Mouse (Mus musculus): ENCODE measurements around the gene Gm37419. TPM values are rescaled to one million over a fixed set of nuclear protein-coding genes. Genes with fewer than 3 reads are reported as not detected.

Gm37419 gene
- not detected in 2 replicates for polyA plus RNA-seq (2012; rRNA removed)

GRCm38 (mm10) chr16:23988466-23989208 is at the start of gene Gm37419, which contains the start of gene Bcl6:
Gm37419 (plus strand) TSS chr16:23988482.
Bcl6 (minus strand) TSS chr16:23988852.
- Histone ChIP-seq H3K27ac (ENCODE audit: insufficient read depth, low read length) (peak within 1 kb of the TSS; percentile 100), H3K27me3 (ENCODE audit: control insufficient read depth, insufficient read depth, low read length) (no peaks in the 10 kb centered on the region), H3K4me3 (replicated peaks; ENCODE audit: insufficient read depth, low read depth, low read length) (peak within 1 kb of the TSS; percentile 91), H3K4me1 (ENCODE audit: control insufficient read depth, insufficient read depth, low read length) (peaks cover 9% of the 10 kb centered on the region)
- WGBS, result under 1% methylated on average over 68 of the region's 68 CpGs
- TF ChIP-seq POLR2A (IDR thresholded peaks at IDR 0.05; ENCODE audit: borderline replicate concordance, insufficient read depth, low read length) (peak; percentile 94; the same call in 1 of the 2 replicates), CTCF (IDR thresholded peaks at IDR 0.05; ENCODE audit: borderline replicate concordance, insufficient read depth, low read depth, low read length) (no peak)
- DNase-seq, result peak; percentile 90 to 93

GRCm38 (mm10) chr16:23944801-23945200 is 43.5 kb upstream of the Gm37419 start:
- DNase-seq, result no peak
- H3K27ac ChIP-seq (ENCODE audit: insufficient read depth, low read length), result no peak overlapping the region
- TF ChIP-seq CTCF (IDR thresholded peaks at IDR 0.05; ENCODE audit: borderline replicate concordance, insufficient read depth, low read depth, low read length) (no peak), POLR2A (IDR thresholded peaks at IDR 0.05; ENCODE audit: borderline replicate concordance, insufficient read depth, low read length) (no peak)
- no peak overlapping the region for H3K4me3 ChIP-seq (replicated peaks; ENCODE audit: insufficient read depth, low read depth, low read length)
- no peaks in the 10 kb centered on the region for H3K4me1 ChIP-seq (ENCODE audit: control insufficient read depth, insufficient read depth, low read length)
- H3K27me3 ChIP-seq (ENCODE audit: control insufficient read depth, insufficient read depth, low read length), result no peaks in the 10 kb centered on the region
- WGBS, result 8% methylated on average over 3 of the region's 3 CpGs

GRCm38 (mm10) chr16:23947654-23948053 is 40.6 kb upstream of the Gm37419 start:
- Histone ChIP-seq H3K27me3 (ENCODE audit: control insufficient read depth, insufficient read depth, low read length) (no peaks in the 10 kb centered on the region), H3K4me3 (replicated peaks; ENCODE audit: insufficient read depth, low read depth, low read length) (no peak overlapping the region), H3K27ac (ENCODE audit: insufficient read depth, low read length) (no peak overlapping the region), H3K4me1 (ENCODE audit: control insufficient read depth, insufficient read depth, low read length) (no peaks in the 10 kb centered on the region)
- 92% methylated on average over 6 of the region's 6 CpGs for WGBS
- TF ChIP-seq POLR2A (IDR thresholded peaks at IDR 0.05; ENCODE audit: borderline replicate concordance, insufficient read depth, low read length) (no peak), CTCF (IDR thresholded peaks at IDR 0.05; ENCODE audit: borderline replicate concordance, insufficient read depth, low read depth, low read length) (no peak)
- DNase-seq, result no peak

GRCm38 (mm10) chr16:23952101-23952727 is 36.1 kb upstream of the Gm37419 start:
- TF ChIP-seq POLR2A (IDR thresholded peaks at IDR 0.05; ENCODE audit: borderline replicate concordance, insufficient read depth, low read length) (no peak), CTCF (IDR thresholded peaks at IDR 0.05; ENCODE audit: borderline replicate concordance, insufficient read depth, low read depth, low read length) (no peak)
- DNase-seq, result no peak
- no peak overlapping the region for H3K4me3 ChIP-seq (replicated peaks; ENCODE audit: insufficient read depth, low read depth, low read length)
- no peak overlapping the region for H3K27ac ChIP-seq (ENCODE audit: insufficient read depth, low read length)
- 75% methylated on average over 4 of the region's 4 CpGs for WGBS
- no peaks in the 10 kb centered on the region for H3K27me3 ChIP-seq (ENCODE audit: control insufficient read depth, insufficient read depth, low read length)
- no peaks in the 10 kb centered on the region for H3K4me1 ChIP-seq (ENCODE audit: control insufficient read depth, insufficient read depth, low read length)

- 41% methylated on average over 11 of the region's 11 CpGs for WGBS
- Histone ChIP-seq H3K27ac (ENCODE audit: insufficient read depth, low read length) (no peak overlapping the region), H3K4me3 (replicated peaks; ENCODE audit: insufficient read depth, low read depth, low read length) (no peak overlapping the region), H3K27me3 (ENCODE audit: control insufficient read depth, insufficient read depth, low read length) (no peaks in the 10 kb centered on the region), H3K4me1 (ENCODE audit: control insufficient read depth, insufficient read depth, low read length) (no peaks in the 10 kb centered on the region)
- peak in 1 of 2 experiments; percentile 30 for DNase-seq
- TF ChIP-seq POLR2A (IDR thresholded peaks at IDR 0.05; ENCODE audit: borderline replicate concordance, insufficient read depth, low read length) (no peak), CTCF (IDR thresholded peaks at IDR 0.05; ENCODE audit: borderline replicate concordance, insufficient read depth, low read depth, low read length) (peak; percentile 47; the same call in 1 of the 2 replicates)
These were observed 34.9 kb upstream of the Gm37419 start for GRCm38 (mm10) chr16:23953189-23953958.

GRCm38 (mm10) chr16:23953959-23954260 is 34.4 kb upstream of the Gm37419 start:
- Histone ChIP-seq H3K27me3 (ENCODE audit: control insufficient read depth, insufficient read depth, low read length) (no peaks in the 10 kb centered on the region), H3K4me3 (replicated peaks; ENCODE audit: insufficient read depth, low read depth, low read length) (no peak overlapping the region), H3K27ac (ENCODE audit: insufficient read depth, low read length) (no peak overlapping the region), H3K4me1 (ENCODE audit: control insufficient read depth, insufficient read depth, low read length) (no peaks in the 10 kb centered on the region)
- TF ChIP-seq CTCF (IDR thresholded peaks at IDR 0.05; ENCODE audit: borderline replicate concordance, insufficient read depth, low read depth, low read length) (no peak), POLR2A (IDR thresholded peaks at IDR 0.05; ENCODE audit: borderline replicate concordance, insufficient read depth, low read length) (no peak)
- whole genome bisulfite sequencing, result 11% methylated on average over 1 of the region's 1 CpGs
- no peak for DNase-seq

- H3K27ac ChIP-seq (ENCODE audit: insufficient read depth, low read length), result no peak overlapping the region
- TF ChIP-seq CTCF (IDR thresholded peaks at IDR 0.05; ENCODE audit: borderline replicate concordance, insufficient read depth, low read depth, low read length) (no peak), POLR2A (IDR thresholded peaks at IDR 0.05; ENCODE audit: borderline replicate concordance, insufficient read depth, low read length) (no peak)
- H3K4me1 ChIP-seq (ENCODE audit: control insufficient read depth, insufficient read depth, low read length), result no peaks in the 10 kb centered on the region
- H3K4me3 ChIP-seq (replicated peaks; ENCODE audit: insufficient read depth, low read depth, low read length), result no peak overlapping the region
- H3K27me3 ChIP-seq (ENCODE audit: control insufficient read depth, insufficient read depth, low read length), result no peaks in the 10 kb centered on the region
- DNase-seq, result no peak
These were observed 29.3 kb upstream of the Gm37419 start for GRCm38 (mm10) chr16:23958938-23959337.
